Mouse (Mus musculus) heart, adult 2 months (tissue): Measurements from ENCODE around the gene Gpr119.

Experiments
- CTCF ChIP-seq: fragments of 200-600 bp; IDR thresholded peaks from 2 replicates; pipeline ENCODE4 v1.8.1; 2022; ENCODE audit warnings: antibody characterized with exemption, mild to moderate bottlenecking, moderate library complexity
- POLR2A ChIP-seq: fragments of 200-500 bp; IDR thresholded peaks from 2 replicates; pipeline ENCODE4 v1.6.1; 2011; ENCODE audit warnings: mild to moderate bottlenecking, low read depth, low read length, control low read depth; ENCODE audit not compliant: insufficient read depth

GRCm38 (mm10) chrX:48671714-48672113, 2.6 kb downstream of the Gpr119 start:
- TF ChIP-seq CTCF (no peak), POLR2A (no peak)
